Mouse (Mus musculus): ENCODE results near the gene Ror1. TPM values are rescaled to one million over a fixed set of nuclear protein-coding genes. Genes with fewer than 3 reads are reported as not detected.

Gene Ror1
- total and polyA plus RNA-seq, 2 experiments from 2014 or later: 10.3 to 17.5 TPM

DNA sequence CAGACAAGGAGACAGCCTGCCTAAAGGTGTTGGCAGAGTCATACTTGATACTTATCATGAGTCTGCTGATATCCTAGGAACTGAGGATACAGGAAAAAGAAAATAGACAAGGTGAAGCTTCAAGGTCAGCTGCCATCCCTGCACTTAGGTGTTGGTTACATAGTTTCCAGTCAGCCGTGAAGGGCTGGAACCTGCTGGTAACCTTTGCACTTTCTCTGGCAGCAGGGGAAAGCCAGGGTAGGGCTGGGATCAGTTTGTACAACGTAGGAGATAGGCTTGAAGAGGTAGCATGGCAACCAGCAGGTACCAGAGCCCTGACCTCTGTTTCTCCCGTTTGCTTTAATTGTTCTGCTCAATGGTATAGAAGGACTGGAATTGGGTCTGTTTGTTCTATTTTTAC lies 281.6 kb downstream of the Ror1 start:
- peaks cover 44% of the 10 kb centered on the region for H3K4me1 ChIP-seq (ENCODE audit: control insufficient read depth, insufficient read depth)
- no peaks in the 10 kb centered on the region for H3K36me3 ChIP-seq (replicated peaks; ENCODE audit: control insufficient read depth, insufficient read depth, low read length)

DNA sequence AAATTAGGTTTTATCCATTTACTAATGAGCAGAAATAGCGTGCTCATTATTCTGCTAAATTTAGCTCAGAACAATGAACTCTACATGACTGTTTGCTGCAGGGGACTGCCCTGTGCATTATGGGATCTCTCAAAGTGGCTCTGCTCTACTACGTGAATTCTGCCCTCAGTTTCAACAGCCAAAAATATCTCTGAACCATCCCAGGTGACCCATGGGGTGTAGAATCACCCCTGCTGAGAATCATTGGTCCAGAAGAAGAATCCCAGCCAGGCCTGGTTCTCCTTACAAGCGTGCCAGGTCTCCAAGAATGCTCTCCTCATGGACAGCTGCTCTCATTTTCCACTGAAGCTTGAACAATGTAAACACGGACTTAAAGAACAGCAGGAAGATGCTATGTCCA lies 282.4 kb downstream of the Ror1 start:
- Histone ChIP-seq H3K9me3 (replicated peaks; ENCODE audit: control insufficient read depth, low read length) (no peaks in the 10 kb centered on the region), H3K4me2 (ENCODE audit: low read depth, low read length) (no peak overlapping the region), H3K4me1 (ENCODE audit: control insufficient read depth, insufficient read depth) (peaks cover 44% of the 10 kb centered on the region), H3K9ac (replicated peaks; ENCODE audit: low read depth, low read length) (no peak overlapping the region), H3K36me3 (replicated peaks; ENCODE audit: control insufficient read depth, insufficient read depth, low read length) (no peaks in the 10 kb centered on the region), H3K4me3 (ENCODE audit: low read depth, low read length) (no peak overlapping the region), H3K27me3 (ENCODE audit: control insufficient read depth, insufficient read depth, low read length) (no peaks in the 10 kb centered on the region), H3K27ac (ENCODE audit: low read depth) (peak overlapping the region; percentile 67)
- TF ChIP-seq EP300 (IDR thresholded peaks at IDR 0.05; ENCODE audit: low read depth) (no peak), CTCF (IDR thresholded peaks at IDR 0.05; ENCODE audit: low read depth) (no peak)
- 50% methylated on average over 4 of the region's 4 CpGs for WGBS
- DNase-seq (ENCODE audit: low spot score) (no peak), ATAC-seq (ENCODE audit: insufficient read depth, low read depth) (peak; percentile 62)

More for the DNA sequence above, 281.6 kb downstream of the Ror1 start:
- TF ChIP-seq EP300 (IDR thresholded peaks at IDR 0.05; ENCODE audit: low read depth): no peak
- TF ChIP-seq CTCF (IDR thresholded peaks at IDR 0.05; ENCODE audit: low read depth): no peak
- no peak for DNase-seq (ENCODE audit: low spot score)
- Histone ChIP-seq H3K4me2 (ENCODE audit: low read depth, low read length) (no peak overlapping the region), H3K9me3 (replicated peaks; ENCODE audit: control insufficient read depth, low read length) (no peaks in the 10 kb centered on the region), H3K9ac (replicated peaks; ENCODE audit: low read depth, low read length) (no peak overlapping the region), H3K27me3 (ENCODE audit: control insufficient read depth, insufficient read depth, low read length) (no peaks in the 10 kb centered on the region), H3K27ac (ENCODE audit: low read depth) (peak overlapping the region; percentile 67; the same call in 1 of the 2 replicates), H3K4me3 (ENCODE audit: low read depth, low read length) (no peak overlapping the region)
- 55% methylated on average over 3 of the region's 3 CpGs for WGBS
- ATAC-seq (ENCODE audit: insufficient read depth, low read depth): no peak

DNA sequence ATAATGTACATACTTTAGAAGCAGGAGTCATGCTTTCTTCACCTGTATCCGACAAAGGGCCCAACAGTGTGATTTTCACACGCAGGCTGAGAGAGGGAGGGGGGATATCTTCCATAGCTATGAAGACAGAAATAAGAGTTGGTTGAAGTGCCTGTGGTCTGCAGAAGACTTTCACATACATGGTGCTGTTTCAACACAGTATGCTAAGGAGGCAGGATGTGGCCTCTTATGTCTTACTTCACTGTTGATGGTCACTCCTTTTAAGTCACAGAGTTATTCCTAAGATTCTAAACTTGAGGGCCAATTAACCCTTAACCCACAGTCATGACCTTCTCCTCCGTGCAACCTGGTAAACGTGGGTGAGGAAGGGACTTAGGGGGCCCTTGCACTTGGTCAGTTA lies 286.2 kb downstream of the Ror1 start:
- no peak for TF ChIP-seq CTCF (IDR thresholded peaks at IDR 0.05; ENCODE audit: low read depth)
- no peak for TF ChIP-seq EP300 (IDR thresholded peaks at IDR 0.05; ENCODE audit: low read depth)
- Histone ChIP-seq H3K4me2 (ENCODE audit: low read depth, low read length) (no peak overlapping the region), H3K4me1 (ENCODE audit: control insufficient read depth, insufficient read depth) (peaks cover 46% of the 10 kb centered on the region), H3K27ac (ENCODE audit: low read depth) (no peak overlapping the region), H3K9ac (replicated peaks; ENCODE audit: low read depth, low read length) (no peak overlapping the region), H3K27me3 (ENCODE audit: control insufficient read depth, insufficient read depth, low read length) (no peaks in the 10 kb centered on the region), H3K9me3 (replicated peaks; ENCODE audit: control insufficient read depth, low read length) (no peaks in the 10 kb centered on the region), H3K4me3 (ENCODE audit: low read depth, low read length) (no peak overlapping the region), H3K36me3 (replicated peaks; ENCODE audit: control insufficient read depth, insufficient read depth, low read length) (no peaks in the 10 kb centered on the region)
- 81% methylated on average over 4 of the region's 4 CpGs for WGBS
- ATAC-seq (ENCODE audit: insufficient read depth, low read depth): no peak
- DNase-seq (ENCODE audit: low spot score): no peak

- H3K27ac ChIP-seq (ENCODE audit: low read depth): peak overlapping the region; percentile 25; the same call in 1 of the 2 replicates
- H3K9me3 ChIP-seq (replicated peaks; ENCODE audit: control insufficient read depth, low read length): no peaks in the 10 kb centered on the region
- no peaks in the 10 kb centered on the region for H3K36me3 ChIP-seq (replicated peaks; ENCODE audit: control insufficient read depth, insufficient read depth, low read length)
- no peak for TF ChIP-seq EP300 (IDR thresholded peaks at IDR 0.05; ENCODE audit: low read depth)
- TF ChIP-seq CTCF (IDR thresholded peaks at IDR 0.05; ENCODE audit: low read depth): 0 out of 2 replicates have a peak, but pooled peaks have one; percentile 12
- ATAC-seq (ENCODE audit: insufficient read depth, low read depth) (no peak), DNase-seq (ENCODE audit: low spot score) (no peak)
- no peaks in the 10 kb centered on the region for H3K27me3 ChIP-seq (ENCODE audit: control insufficient read depth, insufficient read depth, low read length)
- H3K4me1 ChIP-seq (ENCODE audit: control insufficient read depth, insufficient read depth): peaks cover 15% of the 10 kb centered on the region
- no peak overlapping the region for H3K4me3 ChIP-seq (ENCODE audit: low read depth, low read length)
- WGBS: 29% methylated on average over 5 of the region's 5 CpGs
- H3K9ac ChIP-seq (replicated peaks; ENCODE audit: low read depth, low read length): no peak overlapping the region
- no peak overlapping the region for H3K4me2 ChIP-seq (ENCODE audit: low read depth, low read length)
These were observed 290.8 kb downstream of the Ror1 start for GRCm38 (mm10) chr4:100386272-100386988.

DNA sequence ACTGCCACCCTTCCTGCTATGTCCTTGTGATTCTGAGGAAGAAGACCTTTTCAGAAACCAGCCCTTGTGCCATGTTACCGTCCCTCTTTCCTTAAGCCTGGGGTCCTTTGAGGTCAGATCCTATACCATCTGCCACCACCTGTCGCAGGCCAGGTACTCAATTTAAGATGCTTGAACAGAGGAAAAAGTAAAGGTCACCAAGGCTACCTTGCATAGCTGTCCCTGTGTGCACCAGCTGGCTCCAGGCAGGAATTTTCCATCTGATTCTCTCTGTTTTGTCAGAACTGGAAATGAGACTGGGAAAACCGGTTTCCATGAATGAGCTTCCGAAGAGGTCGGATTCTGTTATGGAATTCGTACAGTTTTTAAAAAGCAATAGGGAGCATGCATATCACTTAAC lies 294.8 kb downstream of the Ror1 start:
- Histone ChIP-seq H3K4me2 (ENCODE audit: low read depth, low read length) (no peak overlapping the region), H3K9me3 (replicated peaks; ENCODE audit: control insufficient read depth, low read length) (no peaks in the 10 kb centered on the region), H3K36me3 (replicated peaks; ENCODE audit: control insufficient read depth, insufficient read depth, low read length) (no peaks in the 10 kb centered on the region), H3K27ac (ENCODE audit: low read depth) (no peak overlapping the region), H3K9ac (replicated peaks; ENCODE audit: low read depth, low read length) (no peak overlapping the region), H3K4me1 (ENCODE audit: control insufficient read depth, insufficient read depth) (peaks cover 23% of the 10 kb centered on the region), H3K27me3 (ENCODE audit: control insufficient read depth, insufficient read depth, low read length) (no peaks in the 10 kb centered on the region), H3K4me3 (ENCODE audit: low read depth, low read length) (no peak overlapping the region)
- no peak for DNase-seq (ENCODE audit: low spot score)
- WGBS: 90% methylated on average over 6 of the region's 6 CpGs
- no peak for TF ChIP-seq EP300 (IDR thresholded peaks at IDR 0.05; ENCODE audit: low read depth)
- TF ChIP-seq CTCF (IDR thresholded peaks at IDR 0.05; ENCODE audit: low read depth): no peak
- ATAC-seq (ENCODE audit: insufficient read depth, low read depth): no peak

DNA sequence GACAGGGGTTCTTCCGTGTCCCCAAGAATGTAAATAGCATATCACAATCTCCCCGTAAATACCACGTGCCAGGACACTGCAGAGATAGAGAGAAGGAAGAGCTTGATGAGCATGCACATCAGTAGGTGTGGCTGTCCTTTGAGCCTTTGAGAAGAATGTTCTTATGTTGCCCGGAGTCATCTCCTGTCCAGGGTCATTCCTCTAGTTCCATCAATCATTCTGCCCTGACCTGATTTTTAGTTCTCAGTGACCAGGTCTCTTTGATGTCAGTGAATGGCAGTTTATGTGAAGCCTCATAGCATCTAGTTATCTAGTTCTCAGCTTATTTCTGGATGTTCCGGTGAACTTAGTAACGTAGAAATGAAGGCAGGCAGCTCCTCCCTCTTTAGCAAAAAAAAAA lies 295.4 kb downstream of the Ror1 start:
- DNase-seq (ENCODE audit: low spot score) (no peak), ATAC-seq (ENCODE audit: insufficient read depth, low read depth) (no peak)
- H3K4me1 ChIP-seq (ENCODE audit: control insufficient read depth, insufficient read depth): peaks cover 17% of the 10 kb centered on the region
- H3K36me3 ChIP-seq (replicated peaks; ENCODE audit: control insufficient read depth, insufficient read depth, low read length): no peaks in the 10 kb centered on the region
- H3K4me3 ChIP-seq (ENCODE audit: low read depth, low read length): no peak overlapping the region
- H3K27ac ChIP-seq (ENCODE audit: low read depth): no peak overlapping the region
- H3K9ac ChIP-seq (replicated peaks; ENCODE audit: low read depth, low read length): no peak overlapping the region
- 86% methylated on average over 6 of the region's 6 CpGs for WGBS
- TF ChIP-seq EP300 (IDR thresholded peaks at IDR 0.05; ENCODE audit: low read depth) (no peak), CTCF (IDR thresholded peaks at IDR 0.05; ENCODE audit: low read depth) (no peak)
- H3K9me3 ChIP-seq (replicated peaks; ENCODE audit: control insufficient read depth, low read length): no peaks in the 10 kb centered on the region
- H3K27me3 ChIP-seq (ENCODE audit: control insufficient read depth, insufficient read depth, low read length): no peaks in the 10 kb centered on the region
- H3K4me2 ChIP-seq (ENCODE audit: low read depth, low read length): no peak overlapping the region
